ENCODE assay signal across 9 mouse cellular contexts in the genomic region with DNA sequence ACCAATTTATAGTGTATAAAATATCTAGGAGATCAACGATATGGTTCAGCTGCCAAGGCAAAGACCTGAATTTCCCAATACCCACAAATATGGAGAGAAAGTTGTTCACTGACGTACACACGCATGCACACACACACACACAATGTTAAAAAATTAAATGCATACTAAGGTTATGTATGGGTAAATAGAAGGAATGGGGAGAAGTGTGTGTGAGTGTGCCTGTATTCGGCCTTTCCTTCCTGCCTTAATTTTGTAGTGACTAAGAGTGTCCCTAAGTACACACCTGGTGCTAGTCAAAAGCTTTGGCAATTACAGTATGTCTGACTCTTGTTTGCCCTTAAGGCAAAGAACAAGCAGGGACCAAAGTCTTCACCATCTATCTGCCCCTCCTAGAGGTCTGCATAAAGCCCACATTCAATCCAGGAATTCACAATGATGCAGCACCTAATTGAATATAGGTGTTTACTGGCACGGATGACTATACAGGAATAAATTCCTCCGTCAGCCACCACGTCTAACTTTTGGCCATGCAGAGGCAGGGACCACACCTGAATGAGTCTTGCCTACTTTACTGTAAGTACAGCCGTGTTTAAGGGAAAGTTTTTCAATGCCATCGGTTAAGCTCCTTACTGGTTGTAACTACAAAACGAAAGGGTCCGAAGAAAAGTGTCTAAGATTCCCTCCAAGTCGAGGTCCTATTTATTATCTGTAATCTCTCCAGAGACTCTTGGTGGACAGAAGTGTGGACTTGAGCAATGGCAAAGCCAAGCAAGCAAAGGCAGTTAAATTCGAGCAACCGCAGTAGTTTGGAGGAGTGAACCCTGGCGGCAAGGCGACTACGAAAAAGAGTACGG. TPM values are rescaled to one million over a fixed set of nuclear protein-coding genes. Genes with fewer than 3 reads are reported as not detected.
A peak's percentile ranks its signal among the peaks of the same experiment; 100 is the strongest.
DNase-seq lines count a peak whose midpoint lies in the region; ATAC-seq and TF ChIP-seq lines count a peak whose summit lies in the region.
"Had no signal": no experiment of that assay in that cellular context is flagged by ENCODE, and none has a peak within 500 bp of the region (broad histone marks: within the 10 kb centered on the region; RNA-seq: fewer than 3 reads in every experiment).

No protein-coding gene starts in this region.

- H3K4me3 ChIP-seq in heart, embryonic 13.5 days = peak overlapping the region; percentile 82
- H3K4me3 ChIP-seq in ES-E14 (ENCODE audit: insufficient read depth in 1 of 2, low read depth in 1 of 2, low read length in 2 of 2, poor library complexity in 1 of 2, severe bottlenecking in 1 of 2) = peak overlapping the region; percentile 88 to 94
- peak overlapping the region; percentile 65 for H3K4me3 ChIP-seq in forebrain, embryonic 14.5 days (ENCODE audit: low read depth, low read length)
- peak overlapping the region; percentile 66 for H3K4me3 ChIP-seq in liver, embryonic 11.5 days (ENCODE audit: low read depth, low read length)

- no peak for DNase-seq in heart, postnatal 4 days
- no peak for DNase-seq in ES-E14 (ENCODE audit: low read depth, low spot score)
- DNase-seq in forebrain, embryonic 14.5 days (ENCODE audit: low spot score) = no peak
- no peak for DNase-seq in liver, embryonic 11.5 days (ENCODE audit: low spot score)
- no peak for DNase-seq in right cerebral cortex, postnatal 14 days
- DNase-seq in left cerebral cortex, adult 18-20 months (ENCODE audit: low spot score in 2 of 2) = no peak
- DNase-seq in natural killer cell, adult 2 months (ENCODE audit: low spot score in 2 of 2) = no peak

- no peak for ATAC-seq in heart, embryonic 13.5 days (ENCODE audit: extremely low read depth, insufficient number of reproducible peaks, low FRiP score, low TSS enrichment)
- ATAC-seq in forebrain, embryonic 14.5 days = no peak
- ATAC-seq in liver, embryonic 11.5 days (replicated peaks; ENCODE audit: low FRiP score) = no peak

- H3K27me3 ChIP-seq in heart, embryonic 13.5 days (replicated peaks) = no peaks in the 10 kb centered on the region
- H3K27me3 ChIP-seq in forebrain, embryonic 14.5 days (replicated peaks; ENCODE audit: control insufficient read depth, insufficient read depth, low read length) = no peaks in the 10 kb centered on the region
- no peaks in the 10 kb centered on the region for H3K27me3 ChIP-seq in liver, embryonic 11.5 days (replicated peaks; ENCODE audit: control insufficient read depth, insufficient read depth, low read length)
- H3K27me3 ChIP-seq: Patski had no signal

- H3K9ac ChIP-seq in heart, embryonic 13.5 days = peak overlapping the region; percentile 95
- peak overlapping the region; percentile 97 for H3K9ac ChIP-seq in ES-E14 (ENCODE audit: insufficient read depth, low read depth, low read length, poor library complexity, severe bottlenecking)
- peak overlapping the region; percentile 79 for H3K9ac ChIP-seq in forebrain, embryonic 14.5 days (ENCODE audit: low read length)
- peak overlapping the region; percentile 90 for H3K9ac ChIP-seq in liver, embryonic 11.5 days (ENCODE audit: low read depth, low read length)

- H3K27ac ChIP-seq in heart, embryonic 13.5 days (replicated peaks) = peak overlapping the region; percentile 94
- peak overlapping the region; percentile 78 for H3K27ac ChIP-seq in ES-E14 (ENCODE audit: insufficient read depth, low read depth, low read length, poor library complexity, severe bottlenecking)
- H3K27ac ChIP-seq in forebrain, embryonic 14.5 days (ENCODE audit: low read depth, low read length) = no peak overlapping the region
- H3K27ac ChIP-seq in liver, embryonic 11.5 days (ENCODE audit: low read depth, low read length) = peak overlapping the region; percentile 78

- peaks cover 46% of the 10 kb centered on the region for H3K4me1 ChIP-seq in heart, embryonic 13.5 days
- H3K4me1 ChIP-seq in ES-E14 (ENCODE audit: control insufficient read depth in 2 of 2, insufficient read depth in 2 of 2, low read length in 2 of 2, poor library complexity in 1 of 2) = peaks cover 23 to 32% of the 10 kb centered on the region in 2 experiments
- peaks cover 22% of the 10 kb centered on the region for H3K4me1 ChIP-seq in forebrain, embryonic 14.5 days (ENCODE audit: control insufficient read depth, insufficient read depth, low read length)
- H3K4me1 ChIP-seq in liver, embryonic 11.5 days (replicated peaks; ENCODE audit: control insufficient read depth, insufficient read depth, low read length) = peaks cover 41% of the 10 kb centered on the region

- in situ Hi-C loops in ES-E14 (cut with MboI; ENCODE audit: low sequenced_read_pairs in 2 of 2, unreplicated experiment in 2 of 2) = no loop called here

- peaks cover 8% of the 10 kb centered on the region for H3K36me3 ChIP-seq in heart, embryonic 13.5 days
- no peaks in the 10 kb centered on the region for H3K36me3 ChIP-seq in ES-E14 (ENCODE audit: control insufficient read depth, insufficient read depth, low read length, poor library complexity, severe bottlenecking)
- H3K36me3 ChIP-seq in forebrain, embryonic 14.5 days (ENCODE audit: control insufficient read depth, insufficient read depth, low read length) = no peaks in the 10 kb centered on the region
- H3K36me3 ChIP-seq in liver, embryonic 11.5 days (ENCODE audit: control insufficient read depth, insufficient read depth, low read length) = no peaks in the 10 kb centered on the region

- H3K4me2 ChIP-seq in heart, embryonic 13.5 days = peak overlapping the region; percentile 74
- peak overlapping the region; percentile 70 for H3K4me2 ChIP-seq in forebrain, embryonic 14.5 days (ENCODE audit: low read length)
- peak overlapping the region; percentile 76 for H3K4me2 ChIP-seq in liver, embryonic 11.5 days

- H3K9me3 ChIP-seq in heart, embryonic 13.5 days = no peaks in the 10 kb centered on the region
- H3K9me3 ChIP-seq in ES-E14 (ENCODE audit: control insufficient read depth, insufficient read depth, low read depth, low read length) = no peaks in the 10 kb centered on the region
- H3K9me3 ChIP-seq in forebrain, embryonic 14.5 days (replicated peaks; ENCODE audit: control insufficient read depth, low read length) = no peaks in the 10 kb centered on the region
- H3K9me3 ChIP-seq in liver, embryonic 11.5 days (ENCODE audit: control insufficient read depth, low read length) = no peaks in the 10 kb centered on the region

- 23% methylated on average over 18 of the region's 18 CpGs for WGBS in heart, embryonic 13.5 days
- WGBS in forebrain, embryonic 14.5 days = 24% methylated on average over 18 of the region's 18 CpGs
- 25% methylated on average over 18 of the region's 18 CpGs for WGBS in liver, embryonic 11.5 days

TF ChIP-seq in ES-E14, 5 proteins besides CTCF, POLR2A, EP300 and RAD21:
- TF ChIP-seq MAFK (IDR thresholded peaks at IDR 0.05; ENCODE audit: insufficient read depth, low read depth, low read length) = no peak

RNA-seq across cellular contexts. Expression of a gene that starts 12.7 kb away (rescaled TPM):
- 1.4 and 2.1 TPM in 2 replicates for polyA plus RNA-seq in heart, embryonic 13.5 days (2015; fragmentation: Nextera tagmentation; extraction: Ambion mirVana)
- total RNA-seq in heart, postnatal 4 days (2021) = 1 to 10 TPM; 1.9 to 2.0 TPM
- 19.5 and 28.0 TPM in 2 replicates for total RNA-seq in ES-E14 (2012; rRNA removed)
- polyA plus RNA-seq in forebrain, embryonic 14.5 days (2014; fragmentation: Nextera tagmentation; extraction: Ambion mirVana) = 1.7 and 1.9 TPM in 2 replicates
- 4.4 and 4.7 TPM in 2 replicates for polyA plus RNA-seq in liver, embryonic 11.5 days (2014; fragmentation: Nextera tagmentation; extraction: Ambion mirVana)
- total RNA-seq in left cerebral cortex, adult 18-20 months (2021) = 1 to 10 TPM in 1 of 2 experiments, under 1 TPM in 1; 0.46 to 1.6 TPM
- polyA plus RNA-seq: Patski had no signal

RNA-seq across cellular contexts. Expression of a gene that starts 15.2 kb away (rescaled TPM):
- polyA plus RNA-seq in heart, embryonic 13.5 days (2015; fragmentation: Nextera tagmentation; extraction: Ambion mirVana) = 194 and 205 TPM in 2 replicates
- total RNA-seq in heart, postnatal 4 days (2021) = 100 to 1,000 TPM; 135 to 136 TPM
- total RNA-seq in ES-E14 (2012; rRNA removed) = 283 and 284 TPM in 2 replicates
- polyA plus RNA-seq in forebrain, embryonic 14.5 days (2014; fragmentation: Nextera tagmentation; extraction: Ambion mirVana) = 210 TPM in 2 replicates
- polyA plus RNA-seq in liver, embryonic 11.5 days (2014; fragmentation: Nextera tagmentation; extraction: Ambion mirVana) = 310 and 314 TPM in 2 replicates
- total RNA-seq in left cerebral cortex, adult 18-20 months (2021) = 100 to 1,000 TPM; 155 to 156 TPM

RNA-seq across cellular contexts. Expression of a gene that starts 35.2 kb away (rescaled TPM):
- polyA plus RNA-seq in heart, embryonic 13.5 days (2015; fragmentation: Nextera tagmentation; extraction: Ambion mirVana) = 43.1 and 44.4 TPM in 2 replicates
- 10 to 100 TPM; 40.6 to 40.9 TPM for total RNA-seq in heart, postnatal 4 days (2021)
- total RNA-seq in ES-E14 (2012; rRNA removed) = 28.2 and 34.8 TPM in 2 replicates
- polyA plus RNA-seq in forebrain, embryonic 14.5 days (2014; fragmentation: Nextera tagmentation; extraction: Ambion mirVana) = 73.7 and 122 TPM in 2 replicates
- 28.6 and 33.4 TPM in 2 replicates for polyA plus RNA-seq in liver, embryonic 11.5 days (2014; fragmentation: Nextera tagmentation; extraction: Ambion mirVana)
- 100 to 1,000 TPM; 100 to 101 TPM for total RNA-seq in left cerebral cortex, adult 18-20 months (2021)
